Mouse (Mus musculus): ENCODE results near the gene Gm4969. TPM values are rescaled to one million over a fixed set of nuclear protein-coding genes. Genes with fewer than 3 reads are reported as not detected.
A peak's percentile ranks its signal among the peaks of the same experiment; 100 is the strongest.
"Not testable (repeated sequence)": the region's sequence is repeated elsewhere in the genome, so short reads cannot be mapped to it uniquely, and the experiment has no call there.

Gm4969 gene
- polyA plus RNA-seq (2012; rRNA removed) = 1.1 and 1.4 TPM in 2 replicates

DNA sequence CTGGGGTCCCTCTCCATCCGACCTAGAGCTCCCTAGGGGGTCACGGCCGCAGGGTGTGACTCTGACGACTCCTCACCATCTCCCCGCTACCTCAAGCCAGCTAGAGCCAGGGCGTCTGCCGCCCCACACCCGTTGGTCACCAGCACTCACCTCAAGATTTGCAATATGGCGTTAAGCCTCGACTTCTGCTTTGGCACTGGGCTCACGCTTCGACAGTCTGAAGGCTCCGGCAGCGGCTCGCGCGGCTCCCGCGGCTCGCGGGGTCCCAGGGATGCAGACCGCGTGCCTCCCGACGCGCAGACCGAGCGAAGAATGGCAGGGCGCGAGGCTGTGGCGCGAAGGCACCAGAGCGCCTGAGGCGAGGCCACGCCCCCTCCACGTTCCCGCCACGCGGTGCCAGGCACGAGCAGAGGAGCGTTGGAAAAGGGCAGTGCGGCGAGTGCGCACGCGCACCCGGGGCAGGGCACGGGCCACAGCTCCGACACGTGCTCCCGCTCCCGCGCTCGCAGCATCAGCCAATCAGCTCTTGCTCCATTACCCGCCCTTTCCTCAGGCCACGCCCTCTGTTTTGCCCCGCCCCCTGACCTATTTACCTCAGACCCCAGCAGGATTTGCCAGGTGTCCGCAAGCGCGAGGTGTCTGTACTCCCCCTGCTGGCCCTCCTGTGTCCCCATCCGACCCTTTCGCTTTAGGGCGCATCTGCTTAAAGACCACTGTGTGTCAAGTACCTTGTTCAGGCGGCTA, at the start of gene Gm4969:
Gene Gm4969, minus strand, starts transcription at position 341 of the 744 bp plus-strand sequence.
- peak in 1 of 2 experiments; percentile 50 for DNase-seq (ENCODE audit: extremely low spot score in 1 of 2, low spot score in 1 of 2)

DNA sequence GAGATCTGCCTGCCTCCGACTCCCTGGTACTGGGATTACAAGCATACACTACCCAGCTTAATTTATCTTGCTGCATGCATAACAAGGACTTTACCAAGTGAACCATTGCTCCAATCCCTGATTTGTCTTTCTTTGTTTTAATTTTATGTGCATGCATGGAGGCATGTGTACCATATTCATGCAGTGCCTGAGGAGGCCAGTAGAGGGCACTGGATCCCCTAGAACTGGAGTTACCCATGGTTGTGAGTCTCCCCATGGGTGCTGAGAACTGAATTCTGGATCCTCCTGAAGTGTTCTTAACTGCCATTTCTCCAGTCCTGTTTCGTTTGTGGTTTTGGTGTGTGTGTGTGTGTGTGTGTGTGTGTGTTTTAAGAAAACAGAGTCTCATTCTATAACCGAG, 48.8 kb upstream of the Gm4969 start:
- no peak for DNase-seq (ENCODE audit: extremely low spot score in 1 of 2, low spot score in 1 of 2)

DNA sequence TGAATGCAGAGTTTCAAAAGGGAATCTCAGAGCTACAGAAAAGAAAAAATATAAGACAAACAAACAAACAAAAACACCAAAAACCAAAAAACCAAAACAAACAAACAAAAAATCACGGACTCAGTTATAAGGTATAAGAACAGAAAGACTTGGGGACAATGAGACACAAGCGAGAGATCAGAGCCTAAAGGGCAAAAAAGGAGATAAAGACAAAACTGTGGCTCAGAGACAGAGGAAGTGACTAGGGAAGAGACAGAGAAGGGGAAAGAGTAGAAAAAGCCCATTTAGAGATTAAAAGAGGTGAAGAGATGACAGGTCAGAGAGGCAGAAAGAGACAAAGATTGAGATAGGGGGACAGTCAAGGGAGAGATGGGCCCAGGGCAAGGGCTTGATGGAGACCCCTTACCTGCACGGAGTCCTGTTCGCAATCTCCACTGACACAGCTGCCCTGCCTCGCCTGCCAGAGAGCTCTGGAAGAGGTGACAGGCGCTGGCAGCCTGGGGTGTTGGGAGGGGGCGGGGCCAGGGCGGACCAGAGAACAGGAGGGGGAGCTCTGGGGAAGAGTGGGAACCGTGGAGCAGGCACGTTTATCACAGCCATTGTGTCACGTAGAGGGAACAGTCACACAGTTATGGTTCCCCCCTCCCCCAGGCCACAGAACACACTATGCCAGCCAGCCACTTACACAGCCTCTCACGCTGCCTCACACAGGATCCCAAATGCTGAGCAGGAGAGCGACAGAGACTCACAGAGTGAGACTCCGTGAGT, 47.7 kb upstream of the Gm4969 start, which contains the start of gene Gipr:
Gene Gipr, minus strand, starts transcription at position 472 of the 768 bp plus-strand sequence.
- DNase-seq (ENCODE audit: extremely low spot score in 1 of 2, low spot score in 1 of 2) = no peak

DNA sequence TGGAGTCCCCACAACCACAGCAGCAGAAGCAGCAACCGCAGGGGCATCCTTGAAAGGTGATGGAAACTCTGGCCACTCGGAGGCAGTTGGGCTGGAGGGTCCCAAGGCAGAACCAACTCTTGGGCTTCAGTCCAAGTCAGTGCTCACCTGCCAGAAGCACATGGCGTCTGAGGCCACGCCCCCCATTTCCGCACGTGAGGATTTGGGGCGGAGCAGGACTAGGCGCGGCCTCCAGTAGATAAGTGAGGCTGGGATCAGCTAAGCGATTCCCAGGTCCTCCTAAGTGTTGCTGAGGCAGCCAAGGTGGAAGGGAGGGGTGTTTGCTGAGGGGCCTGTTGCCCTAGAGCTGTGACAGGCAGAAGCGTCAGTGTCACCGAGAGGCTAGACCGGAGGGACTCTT, 46.8 kb upstream of the Gm4969 start:
- no peak for DNase-seq (ENCODE audit: extremely low spot score in 1 of 2, low spot score in 1 of 2)

DNA sequence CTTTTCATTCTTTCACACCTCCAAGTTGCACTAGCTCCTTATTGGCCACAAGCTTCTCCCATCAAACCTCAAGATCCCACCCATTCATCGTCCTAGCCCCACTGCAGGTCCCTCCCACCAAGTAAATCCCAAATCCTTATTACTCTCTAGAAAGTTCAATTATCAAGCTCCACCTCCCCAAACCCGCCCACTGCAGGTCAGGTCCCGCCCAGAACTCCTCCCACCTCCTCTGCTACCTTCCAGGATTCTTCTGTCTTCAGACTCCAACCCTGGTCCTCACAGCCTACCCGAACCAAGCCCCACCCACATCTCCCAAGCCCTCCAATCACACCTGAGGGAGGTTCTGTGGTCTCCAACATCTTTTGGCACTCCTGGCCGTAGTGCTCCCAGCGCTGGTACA, 46.0 kb upstream of the Gm4969 start:
- no peak for DNase-seq (ENCODE audit: extremely low spot score in 1 of 2, low spot score in 1 of 2)

DNA sequence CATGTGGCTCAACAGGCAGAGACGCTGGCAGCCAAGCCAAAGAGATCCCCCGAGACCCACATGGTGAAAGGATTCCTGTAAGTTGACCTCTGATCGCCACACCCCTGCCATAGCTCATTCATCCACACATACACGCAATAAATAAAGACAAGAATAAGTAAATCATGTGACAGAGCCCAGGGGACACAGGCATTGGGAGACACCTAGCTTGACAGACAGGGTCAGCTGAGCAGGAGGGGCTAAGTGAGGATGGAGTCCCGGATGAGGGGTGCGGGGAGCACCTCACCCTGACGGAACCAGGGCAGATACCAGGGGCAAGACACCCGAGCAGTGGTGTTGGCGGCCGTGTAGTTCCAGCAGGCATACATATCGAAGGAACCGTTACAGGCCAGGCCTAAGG, 45.6 kb upstream of the Gm4969 start:
- DNase-seq (ENCODE audit: extremely low spot score in 1 of 2, low spot score in 1 of 2) = no peak

DNA sequence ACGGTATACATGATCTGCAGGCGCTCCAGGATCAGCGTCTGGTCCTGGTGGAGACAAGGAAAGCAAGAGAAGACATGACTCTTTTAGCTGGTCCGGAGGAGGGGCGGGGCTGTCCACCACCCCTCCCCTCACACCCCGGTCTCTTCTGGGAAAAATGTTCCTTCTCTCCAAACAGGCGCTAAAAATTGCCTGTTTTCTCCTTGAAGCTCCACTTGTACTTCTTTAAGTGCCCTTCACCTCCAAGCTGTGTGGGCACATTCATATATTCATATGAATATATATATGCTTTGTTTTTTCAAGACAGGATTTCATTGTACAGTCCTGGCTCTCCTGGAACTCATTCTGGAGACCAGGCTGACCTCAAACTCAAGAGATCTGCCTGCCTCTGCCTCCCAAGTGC, 44.8 kb upstream of the Gm4969 start:
- DNase-seq (ENCODE audit: extremely low spot score in 1 of 2, low spot score in 1 of 2) = no peak

DNA sequence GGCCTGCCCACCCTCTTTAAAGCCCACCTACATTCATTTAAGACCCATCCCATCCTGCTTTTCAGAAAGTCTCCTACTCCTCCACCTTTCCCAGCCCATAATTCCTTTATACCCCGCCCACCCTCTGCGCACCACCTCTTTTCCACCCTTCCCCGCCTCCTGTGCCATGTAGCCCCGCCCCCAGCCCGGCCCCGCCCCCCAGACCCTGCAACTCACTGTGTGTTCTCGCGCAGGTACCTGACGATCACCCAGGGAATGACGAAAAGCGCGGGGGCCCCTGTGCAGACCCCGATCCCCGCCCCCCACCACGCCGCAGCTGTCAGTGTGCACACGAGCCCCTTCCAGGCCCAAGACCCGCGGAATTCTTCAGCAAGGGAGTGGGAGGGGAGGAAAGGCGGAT, 41.9 kb upstream of the Gm4969 start:
- DNase-seq (ENCODE audit: extremely low spot score in 1 of 2, low spot score in 1 of 2) = no peak

DNA sequence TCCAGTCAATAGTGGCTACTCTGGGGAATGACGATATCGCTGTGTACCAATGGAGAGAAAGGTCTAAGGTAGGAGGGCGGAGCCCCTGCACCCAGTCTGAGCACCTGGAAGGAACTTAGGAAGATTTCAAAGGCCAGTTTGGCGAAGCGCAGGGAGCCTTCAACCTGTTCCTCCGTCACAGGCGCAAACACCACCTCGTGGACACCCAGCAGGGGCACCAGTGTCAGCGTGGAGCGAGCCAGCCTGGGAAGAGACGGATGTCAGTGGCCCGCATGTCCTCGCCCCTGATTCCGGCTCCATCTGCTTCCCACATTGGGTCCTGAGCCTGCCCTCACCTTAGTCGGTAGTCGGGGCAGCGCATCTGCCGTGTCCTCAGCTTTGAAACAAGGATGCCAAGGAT, 41.2 kb upstream of the Gm4969 start:
- no peak for DNase-seq (ENCODE audit: extremely low spot score in 1 of 2, low spot score in 1 of 2)

DNA sequence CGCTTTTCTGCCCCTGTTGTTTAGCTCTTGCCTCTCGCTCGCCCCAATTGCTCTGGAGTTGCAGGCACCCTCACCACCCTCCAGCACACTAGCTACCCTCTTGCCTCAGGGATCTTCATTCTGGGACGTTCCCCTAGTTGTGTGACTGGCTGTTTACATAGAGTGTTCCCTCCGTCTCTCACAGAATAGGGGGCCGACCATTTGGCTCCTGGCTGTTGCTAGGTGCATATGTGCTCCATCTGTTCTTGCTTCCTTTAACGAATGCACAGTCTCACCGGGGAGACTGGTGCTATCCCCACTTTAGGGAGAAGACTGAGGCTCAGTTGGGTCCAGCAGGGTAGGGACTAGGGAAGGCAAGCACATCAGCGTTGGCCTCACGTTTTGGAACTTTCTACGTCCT, 40.4 kb upstream of the Gm4969 start:
- DNase-seq (ENCODE audit: extremely low spot score in 1 of 2, low spot score in 1 of 2) = no peak

DNA sequence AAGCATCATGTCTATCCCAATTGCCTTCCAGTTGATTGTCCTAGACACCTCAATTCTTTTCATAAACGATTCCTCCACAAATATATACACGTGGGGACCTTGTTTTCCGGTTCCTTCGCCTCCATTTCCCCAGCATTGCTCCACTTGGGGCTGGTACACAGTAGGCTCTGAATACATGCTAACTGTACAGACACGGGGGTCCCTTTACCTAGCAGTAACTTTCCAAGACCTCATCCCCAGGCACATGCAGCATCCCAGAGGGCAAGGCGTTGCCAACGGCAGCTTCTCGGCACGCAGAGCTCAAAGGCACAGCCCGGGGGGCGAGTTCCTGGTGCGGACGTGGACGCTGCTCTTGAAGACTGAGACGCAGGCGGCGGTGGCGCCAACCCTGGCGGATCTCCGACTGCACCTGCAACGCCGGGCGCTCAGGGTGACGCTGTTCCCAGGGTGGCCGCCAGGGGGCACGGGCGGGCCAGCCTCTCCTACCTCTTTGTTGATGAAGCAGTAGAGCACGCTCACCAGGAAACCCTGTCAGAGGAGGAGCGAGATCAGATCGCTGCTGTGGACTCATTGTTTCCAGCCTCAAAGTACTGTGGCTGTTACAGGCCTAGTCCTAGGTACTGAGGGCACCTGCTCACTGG, 39.1 kb upstream of the Gm4969 start:
- peak; percentile 84 to 98 for DNase-seq (ENCODE audit: extremely low spot score in 1 of 2, low spot score in 1 of 2)

DNA sequence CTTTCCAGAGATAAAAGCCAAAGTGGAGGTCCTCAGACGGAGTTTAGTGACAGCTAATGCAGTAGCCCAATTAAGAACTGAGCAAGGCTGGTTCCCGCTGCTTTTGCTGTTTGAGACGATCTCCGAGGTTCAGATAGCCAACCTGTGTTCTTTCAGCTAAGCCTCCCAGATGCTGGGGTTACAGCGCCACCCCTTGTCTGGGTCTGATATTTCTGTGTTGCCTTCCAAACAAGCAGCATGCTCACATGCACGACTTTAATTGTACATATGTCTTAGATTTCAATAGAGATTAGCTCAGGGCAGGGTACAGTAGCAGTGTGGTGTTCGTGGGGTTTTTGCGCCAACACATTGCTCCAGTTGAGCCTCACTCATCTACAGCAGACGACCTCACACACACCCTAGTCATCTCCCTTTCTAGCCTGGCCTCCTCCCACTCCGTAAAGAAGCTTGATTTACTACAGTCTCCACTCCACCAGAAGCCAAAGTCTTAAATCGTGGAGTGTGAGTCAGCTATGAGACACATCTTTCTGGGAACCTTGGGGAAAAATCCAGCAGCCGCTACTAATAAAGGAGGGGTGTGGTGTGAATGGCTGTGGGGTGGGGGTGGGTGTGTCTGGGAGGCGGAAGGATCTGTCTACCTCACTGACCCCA, 37.8 kb upstream of the Gm4969 start:
- peak in 1 of 2 experiments; percentile 54 for DNase-seq (ENCODE audit: extremely low spot score in 1 of 2, low spot score in 1 of 2)

DNA sequence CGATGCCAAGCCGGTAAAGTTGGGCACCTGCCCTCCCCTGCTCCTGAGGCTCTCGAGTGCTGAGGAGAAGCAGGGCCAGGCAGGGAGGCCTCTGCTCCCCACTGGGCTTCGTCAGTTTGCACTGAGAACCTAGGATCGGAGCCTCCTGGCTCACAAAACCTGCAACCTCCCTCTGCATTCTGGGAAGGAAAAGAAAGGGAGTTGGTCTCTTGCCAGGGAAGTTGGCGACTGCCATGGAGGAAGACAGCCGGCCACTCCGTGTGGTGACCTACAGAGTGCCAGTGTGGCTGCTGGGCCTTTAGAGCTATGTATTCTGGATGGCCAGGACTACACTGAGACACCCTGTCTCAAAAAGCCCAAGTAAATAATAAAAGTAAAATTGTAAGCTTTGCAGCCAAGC, 36.6 kb upstream of the Gm4969 start:
- no peak for DNase-seq (ENCODE audit: extremely low spot score in 1 of 2, low spot score in 1 of 2)

DNA sequence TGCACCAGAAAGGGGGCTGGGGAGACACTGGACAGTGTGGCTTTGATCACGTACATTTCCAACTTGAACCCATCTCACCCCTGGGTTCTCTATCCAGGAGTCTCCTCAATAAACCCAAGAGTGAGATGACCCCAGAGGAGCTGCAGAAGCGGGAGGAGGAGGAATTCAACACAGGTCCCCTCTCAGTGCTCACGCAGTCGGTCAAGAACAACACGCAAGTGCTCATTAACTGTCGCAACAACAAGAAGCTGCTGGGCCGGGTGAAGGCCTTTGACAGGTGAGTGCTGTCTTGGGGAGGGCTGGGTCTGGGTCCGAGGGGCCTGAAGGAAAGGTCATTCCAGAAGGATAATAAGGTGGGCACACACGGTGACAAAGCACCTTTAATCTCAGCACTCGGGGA, 33.0 kb upstream of the Gm4969 start:
- not testable (repeated sequence) for DNase-seq (ENCODE audit: extremely low spot score in 1 of 2, low spot score in 1 of 2)

DNA sequence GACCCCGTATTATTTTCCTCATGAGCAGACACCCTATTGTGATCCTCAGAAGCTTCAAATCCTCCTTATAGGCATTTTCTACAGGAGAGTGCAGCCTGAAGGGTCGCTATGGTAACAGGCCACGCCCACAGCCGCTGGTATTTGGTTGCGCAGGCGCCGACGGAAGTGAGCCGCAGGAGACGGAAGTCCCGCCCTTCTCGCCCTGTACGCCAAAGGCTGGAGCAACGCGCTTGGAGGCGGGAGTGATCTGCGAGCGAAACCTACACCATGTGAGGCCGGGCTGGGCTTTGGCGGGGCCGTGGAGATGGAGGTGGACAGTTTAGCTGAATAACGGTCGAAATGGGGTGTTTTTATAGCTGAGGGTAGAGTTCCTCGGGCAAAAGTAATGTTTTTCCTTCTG, 31.5 kb upstream of the Gm4969 start, which contains the start of gene Snrpd2:
Gene Snrpd2, plus strand, starts transcription at position 97 of the 400 bp plus-strand sequence.
- peak; percentile 87 to 97 for DNase-seq (ENCODE audit: extremely low spot score in 1 of 2, low spot score in 1 of 2)

DNA sequence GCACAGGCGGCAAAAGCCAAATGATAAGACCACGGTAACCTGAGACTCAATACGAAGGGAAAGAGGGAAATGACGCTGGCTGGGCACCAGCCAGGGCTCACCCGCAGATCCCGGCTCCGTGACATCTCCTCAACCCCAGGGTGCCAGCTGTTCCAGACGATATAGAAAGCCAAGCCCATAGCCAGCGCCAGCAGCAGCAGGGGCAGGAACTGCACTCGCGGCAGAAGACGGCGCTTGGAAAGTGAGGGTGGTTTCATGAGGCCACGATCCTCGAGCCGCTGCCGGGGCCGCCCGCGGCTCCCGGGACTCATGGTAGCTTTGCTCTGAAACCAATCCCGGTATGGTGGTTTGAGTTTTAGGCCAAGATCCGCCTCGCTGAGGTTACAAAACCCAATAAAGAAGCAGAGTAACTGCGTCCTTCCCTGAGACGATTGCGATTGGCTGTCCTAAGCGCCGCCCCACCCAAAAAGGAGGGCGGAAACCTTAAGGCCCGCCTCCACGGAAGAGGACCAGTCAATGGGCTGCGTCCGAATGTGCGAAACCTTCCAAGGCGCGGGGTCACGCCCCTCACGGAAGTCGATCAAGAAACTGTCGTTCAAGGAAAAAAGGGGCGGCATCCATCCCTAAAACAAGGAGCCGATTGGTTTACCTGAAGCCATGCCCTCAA, 30.8 kb upstream of the Gm4969 start, which contains the start of gene Qpctl:
Gene Qpctl, minus strand, starts transcription at position 417 of the 667 bp plus-strand sequence.
- peak; percentile 99 for DNase-seq (ENCODE audit: extremely low spot score in 1 of 2, low spot score in 1 of 2)

DNA sequence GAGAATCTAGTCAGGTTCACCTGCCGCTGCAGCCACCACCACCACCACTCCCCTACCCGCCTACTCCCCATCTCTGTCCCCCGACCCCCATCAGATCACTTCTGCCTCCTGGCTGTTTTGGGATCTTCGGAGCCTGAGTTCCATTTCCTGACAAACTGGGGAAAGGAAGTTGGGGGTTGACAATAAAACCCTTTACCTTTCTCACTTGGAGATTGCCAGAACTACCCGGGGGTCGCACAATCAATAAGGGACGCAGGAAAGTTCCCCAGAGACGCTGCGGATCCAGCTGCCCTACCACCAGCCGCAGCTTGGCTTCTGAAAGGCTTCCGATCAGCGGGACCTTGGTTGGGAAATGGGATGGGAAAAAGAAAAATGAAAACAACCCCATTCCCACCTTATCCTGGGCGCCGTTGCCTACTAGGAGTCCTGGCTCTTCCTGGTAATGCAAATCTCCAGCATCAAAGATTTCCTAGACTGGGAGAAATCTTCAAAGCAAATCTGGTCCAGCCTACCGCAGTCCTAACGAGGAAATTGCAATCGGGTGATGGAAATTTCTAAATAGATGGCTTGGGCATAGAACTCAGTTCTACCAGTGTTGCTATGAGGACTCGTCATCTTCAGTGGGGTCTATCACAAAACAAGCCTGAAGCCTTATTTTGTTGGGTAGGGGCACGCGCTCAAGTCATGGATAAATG, 30.2 kb upstream of the Gm4969 start:
- no peak for DNase-seq (ENCODE audit: extremely low spot score in 1 of 2, low spot score in 1 of 2)

DNA sequence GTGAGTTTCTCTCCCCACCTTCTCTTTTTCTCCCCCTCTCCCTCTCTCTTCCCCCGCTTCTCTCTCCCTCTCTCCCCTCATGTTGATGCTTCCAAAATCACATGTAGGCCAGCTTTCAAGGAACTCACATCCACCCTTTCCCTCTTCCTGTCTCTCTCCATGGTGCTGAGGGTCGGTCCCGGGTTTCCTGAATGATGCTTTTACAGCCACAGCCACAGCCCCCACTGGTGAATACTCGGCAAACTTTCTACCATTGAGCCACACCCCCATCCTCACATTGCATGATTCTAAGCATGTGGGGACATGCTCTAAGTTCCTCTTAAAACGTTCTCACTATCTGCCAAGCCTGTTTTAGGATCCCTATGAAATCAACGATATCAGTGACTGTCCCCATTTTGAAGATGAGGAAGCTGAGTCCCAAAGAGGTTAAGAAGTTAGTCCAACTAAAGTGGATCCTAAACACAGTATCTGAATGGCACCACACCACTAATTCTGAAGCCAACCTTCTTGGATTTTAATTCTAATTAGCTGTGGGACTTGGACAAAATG, 29.4 kb upstream of the Gm4969 start:
- no peak for DNase-seq (ENCODE audit: extremely low spot score in 1 of 2, low spot score in 1 of 2)

DNA sequence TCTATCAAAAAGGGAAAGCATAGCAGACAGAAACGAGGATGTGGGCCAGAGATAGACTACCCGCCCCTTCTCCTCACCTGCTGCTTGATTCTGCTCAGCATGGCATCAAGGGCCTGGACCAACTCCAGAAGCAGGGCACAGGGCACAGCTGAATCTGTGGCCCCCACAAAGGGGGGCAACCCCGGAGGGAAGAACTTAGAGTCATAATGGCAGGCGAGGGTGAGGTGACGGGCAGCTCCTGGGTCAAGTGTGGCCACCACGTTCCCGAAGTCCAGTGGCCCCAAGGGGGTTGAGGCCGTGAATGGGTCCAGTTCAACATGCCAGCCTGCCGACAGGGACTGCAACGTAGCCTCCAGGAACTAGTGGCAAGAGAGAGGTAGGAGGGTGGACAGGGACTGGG, 28.6 kb upstream of the Gm4969 start:
- no peak for DNase-seq (ENCODE audit: extremely low spot score in 1 of 2, low spot score in 1 of 2)
